Mouse (Mus musculus): Measurements from ENCODE around the gene Grm7.
A peak's percentile ranks its signal among the peaks of the same experiment; 100 is the strongest.

The Grm7 gene

GRCm38 (mm10) chr6:110645411-110646361, at the start of gene Grm7:
TSS of gene Grm7 (plus strand) at chr6:110645581.
- peak; percentile 85 for DNase-seq

- DNase-seq: no peak
These were observed 355 bp upstream of the Grm7 start for GRCm38 (mm10) chr6:110645041-110645410.

DNA sequence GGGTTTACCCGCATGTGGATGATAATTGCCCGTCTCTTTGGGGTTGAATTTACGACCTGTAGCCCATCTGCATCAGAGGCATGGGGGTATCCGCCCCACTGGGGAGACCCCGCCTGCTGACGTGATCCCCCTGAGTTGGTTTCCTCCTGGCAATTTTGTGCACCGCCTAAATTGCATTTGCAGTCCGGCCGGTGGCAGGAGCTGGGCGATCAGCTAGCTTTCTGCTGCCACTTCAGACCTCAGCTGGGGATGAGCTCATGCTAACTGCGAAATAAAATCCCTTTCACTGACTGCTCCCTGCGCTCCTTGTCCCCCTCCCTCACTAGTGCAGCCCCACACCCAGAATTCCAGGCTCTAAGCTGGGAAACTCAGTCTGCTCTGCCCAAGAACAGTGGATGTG, 1.5 kb downstream of the Grm7 start:
- DNase-seq: no peak

DNA sequence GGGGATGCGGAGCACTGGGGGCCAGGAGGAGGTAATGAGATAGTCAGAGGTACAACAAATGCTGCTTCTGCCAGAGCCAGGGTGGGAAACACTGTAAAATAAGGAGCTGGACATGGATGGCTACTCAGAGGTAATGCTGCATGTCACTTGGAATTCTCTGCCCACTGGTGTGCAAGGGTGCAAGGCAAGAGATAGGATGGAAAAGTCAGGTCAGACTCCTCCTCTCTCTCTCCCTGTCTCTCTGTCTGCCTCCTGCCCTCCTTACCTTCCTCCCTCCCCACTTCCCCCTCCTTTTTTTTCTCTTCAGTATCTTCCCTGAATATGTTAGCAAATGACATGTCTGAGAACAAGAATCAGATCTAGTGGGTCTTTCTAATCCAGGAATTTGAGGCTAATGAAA, 3.8 kb downstream of the Grm7 start:
- no peak for DNase-seq

GRCm38 (mm10) chr6:110653361-110654001, 8.1 kb downstream of the Grm7 start:
- no peak for DNase-seq

GRCm38 (mm10) chr6:110664436-110664835, 19.1 kb downstream of the Grm7 start:
- DNase-seq: no peak

DNA sequence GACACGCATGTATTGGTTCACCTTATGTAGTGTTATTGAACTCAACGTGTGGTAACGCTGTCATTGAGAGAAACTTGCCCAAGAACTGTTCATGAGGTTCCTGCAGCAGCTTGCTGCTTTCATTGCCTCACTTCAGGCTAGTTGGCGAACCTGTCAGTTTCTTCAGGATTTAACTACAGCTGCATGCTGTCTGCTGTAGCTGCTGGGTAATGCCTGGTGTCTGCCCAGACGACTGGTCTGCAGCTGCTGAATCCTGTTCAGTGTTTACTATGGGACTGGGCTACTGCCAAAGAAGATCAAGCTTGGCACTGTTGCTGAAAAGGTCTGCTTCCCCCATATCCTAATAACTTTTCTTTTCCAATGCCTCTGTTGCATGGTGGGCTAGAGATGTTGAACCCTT, 23.1 kb downstream of the Grm7 start:
- DNase-seq: no peak

GRCm38 (mm10) chr6:110690954-110691353, 45.6 kb downstream of the Grm7 start:
- no peak for DNase-seq

DNA sequence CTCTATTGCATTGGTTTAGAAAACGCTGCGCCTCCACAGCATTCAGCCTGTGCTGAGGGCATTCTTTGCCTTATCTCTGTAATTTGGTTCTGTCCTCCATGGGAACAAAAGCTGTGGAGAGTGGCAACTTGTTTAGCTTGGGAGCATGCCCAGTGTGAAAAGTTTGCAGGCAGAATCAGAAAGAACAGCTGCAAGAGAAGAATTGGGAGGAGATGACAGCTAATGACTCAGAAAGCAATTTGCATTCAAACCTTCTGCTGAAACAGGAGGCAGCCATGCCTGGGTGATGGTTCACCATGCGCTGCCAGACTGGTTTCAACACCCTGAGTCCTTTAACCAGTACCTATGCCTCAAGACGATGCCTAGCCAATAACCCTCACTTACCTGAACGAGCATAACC, 64.4 kb downstream of the Grm7 start:
- DNase-seq: peak; percentile 65

DNA sequence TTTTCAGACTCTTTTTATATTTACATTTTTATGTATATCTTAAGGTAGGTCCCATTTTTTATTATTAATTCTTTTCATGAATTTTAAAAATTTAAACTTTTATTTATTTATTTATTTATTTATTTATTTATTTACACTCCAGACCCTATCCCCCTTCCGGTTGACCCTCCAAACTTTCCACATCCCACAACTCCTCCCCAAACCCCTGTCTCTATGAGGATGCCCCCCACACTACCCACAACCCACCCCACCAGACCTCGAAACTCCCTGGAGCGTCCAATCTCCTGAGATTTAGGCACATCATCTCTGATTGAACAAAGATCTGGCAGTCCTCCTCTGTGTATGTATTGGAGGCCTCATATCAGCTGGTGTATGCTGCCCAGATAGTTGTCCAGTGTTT, 69.6 kb downstream of the Grm7 start:
- DNase-seq: no peak

GRCm38 (mm10) chr6:110723371-110723770, 78.0 kb downstream of the Grm7 start:
- DNase-seq: no peak

DNA sequence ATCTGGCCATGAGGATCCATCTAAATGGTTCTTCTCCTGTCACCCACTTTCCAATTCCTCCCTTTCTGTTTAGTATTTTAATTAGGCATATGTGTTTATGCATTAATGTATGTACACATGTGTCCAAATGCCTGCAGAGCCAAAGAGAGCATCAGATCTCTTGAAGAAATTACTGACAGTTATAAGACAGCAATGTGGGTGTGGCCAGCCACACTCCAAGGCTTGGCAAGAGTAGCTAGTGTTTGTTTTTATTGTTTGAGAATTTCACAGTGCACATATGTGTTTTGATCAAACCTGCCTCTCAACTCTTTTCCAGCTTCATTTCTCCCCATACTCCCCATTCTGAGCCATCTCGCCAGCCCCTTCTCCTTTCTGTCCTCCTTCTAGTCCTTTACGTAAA, 88.5 kb downstream of the Grm7 start:
- no peak for DNase-seq

GRCm38 (mm10) chr6:110743981-110744670, 98.7 kb downstream of the Grm7 start:
- no peak for DNase-seq

GRCm38 (mm10) chr6:110755921-110756320, 110.5 kb downstream of the Grm7 start:
- DNase-seq: no peak

- no peak for DNase-seq
These were observed 124.2 kb downstream of the Grm7 start for GRCm38 (mm10) chr6:110769588-110769987.

GRCm38 (mm10) chr6:110772652-110773051, 127.3 kb downstream of the Grm7 start:
- no peak for DNase-seq

- DNase-seq: no peak
These were observed 130.7 kb downstream of the Grm7 start for GRCm38 (mm10) chr6:110776046-110776445.

DNA sequence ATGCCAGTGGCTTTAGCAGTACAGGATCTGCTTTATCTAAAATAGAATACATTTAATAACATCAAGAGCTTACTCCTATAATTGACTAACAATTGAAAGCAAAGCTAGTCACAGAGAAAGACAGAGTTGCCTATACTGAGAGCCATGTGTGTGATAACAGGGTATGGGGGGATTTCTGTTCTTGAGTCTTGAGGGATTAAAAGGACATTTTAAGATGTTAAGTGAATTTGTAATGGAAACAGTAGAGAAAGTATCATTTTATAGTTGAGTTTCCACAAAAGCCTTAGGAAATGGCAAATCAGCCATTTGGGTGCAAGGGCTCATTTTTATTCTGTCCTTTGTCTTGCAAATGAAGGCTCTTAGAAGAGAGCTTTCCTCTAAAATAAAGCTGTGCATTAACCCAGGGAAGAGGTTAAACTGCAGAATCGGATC, 140.1 kb downstream of the Grm7 start:
- DNase-seq: no peak

- no peak for DNase-seq
These were observed 147.3 kb downstream of the Grm7 start for GRCm38 (mm10) chr6:110792696-110793095.

GRCm38 (mm10) chr6:110807481-110807880, 162.1 kb downstream of the Grm7 start:
- no peak for DNase-seq

DNA sequence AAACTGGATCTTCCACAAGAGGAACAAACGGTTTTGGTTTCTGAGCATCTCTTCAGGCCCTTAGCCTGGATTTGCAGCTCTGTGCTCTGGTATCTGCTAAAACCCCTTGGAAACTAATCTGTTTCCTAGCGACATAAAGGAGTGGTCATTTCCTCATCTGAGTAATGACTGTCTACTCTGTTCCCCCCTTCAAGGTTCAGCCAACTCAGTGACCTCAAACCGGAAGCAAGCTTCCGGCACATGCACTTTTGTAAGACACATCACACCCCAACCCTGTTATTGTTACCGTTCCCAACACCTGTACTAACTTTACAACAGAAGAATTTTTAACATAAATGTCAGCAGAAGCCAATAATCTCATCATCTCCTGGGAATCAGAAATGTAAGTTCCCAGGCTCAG, 166.8 kb downstream of the Grm7 start:
- DNase-seq: no peak

DNA sequence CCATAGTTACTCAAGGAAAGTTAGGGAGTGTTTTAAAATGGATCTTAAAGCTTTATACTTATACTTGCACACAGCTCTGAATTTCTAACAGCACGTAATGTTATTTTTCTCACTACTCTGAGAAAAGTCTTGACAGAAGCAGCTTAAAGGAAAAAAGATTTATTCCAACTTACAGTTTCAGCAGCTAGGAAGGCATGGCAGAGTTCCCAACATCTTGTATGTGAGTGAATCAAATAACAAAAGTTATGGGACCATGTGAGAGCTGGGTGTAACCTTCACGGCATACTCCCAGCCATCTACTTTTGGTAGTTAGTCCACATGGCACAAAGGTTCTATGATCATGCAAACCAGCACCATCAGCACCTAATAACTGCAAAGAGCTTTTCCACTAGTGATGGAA, 172.9 kb downstream of the Grm7 start:
- DNase-seq: no peak

- DNase-seq: no peak
These were observed 222.9 kb downstream of the Grm7 start for GRCm38 (mm10) chr6:110868311-110868710.

DNA sequence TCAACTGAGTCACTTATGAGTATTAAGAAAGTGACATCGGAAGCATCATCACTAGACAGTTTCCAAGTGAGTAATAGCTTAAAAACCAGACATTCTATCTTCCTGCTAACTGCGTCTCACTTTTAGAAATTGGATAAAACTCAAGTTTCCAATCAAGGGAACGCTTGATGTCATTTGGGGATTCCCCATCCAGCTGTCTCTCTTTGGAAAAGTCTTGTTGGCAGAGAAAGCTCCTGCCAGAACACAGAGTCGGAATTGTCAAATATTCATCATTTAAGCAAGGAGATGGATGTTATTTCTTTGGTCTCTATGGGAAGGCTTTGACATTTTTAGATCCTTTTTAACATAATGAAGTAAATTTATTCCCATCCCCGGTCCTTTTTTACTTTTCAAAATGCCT, 336.6 kb downstream of the Grm7 start:
- no peak for DNase-seq
